Mouse (Mus musculus) erythroblast, embryonic 14.5 days (primary cell): ENCODE measurements around the gene Fpr3.

Experiments
- GATA1 ChIP-seq: IDR thresholded peaks from 2 replicates; pipeline ENCODE4 v1.6.1; 2012; ENCODE audit warnings: low read length, inconsistent platforms, mixed read lengths
- TAL1 ChIP-seq: IDR thresholded peaks from 3 replicates; pipeline ENCODE4 v1.6.1; 2012; ENCODE audit warnings: low read length, inconsistent platforms, mixed read lengths

DNA sequence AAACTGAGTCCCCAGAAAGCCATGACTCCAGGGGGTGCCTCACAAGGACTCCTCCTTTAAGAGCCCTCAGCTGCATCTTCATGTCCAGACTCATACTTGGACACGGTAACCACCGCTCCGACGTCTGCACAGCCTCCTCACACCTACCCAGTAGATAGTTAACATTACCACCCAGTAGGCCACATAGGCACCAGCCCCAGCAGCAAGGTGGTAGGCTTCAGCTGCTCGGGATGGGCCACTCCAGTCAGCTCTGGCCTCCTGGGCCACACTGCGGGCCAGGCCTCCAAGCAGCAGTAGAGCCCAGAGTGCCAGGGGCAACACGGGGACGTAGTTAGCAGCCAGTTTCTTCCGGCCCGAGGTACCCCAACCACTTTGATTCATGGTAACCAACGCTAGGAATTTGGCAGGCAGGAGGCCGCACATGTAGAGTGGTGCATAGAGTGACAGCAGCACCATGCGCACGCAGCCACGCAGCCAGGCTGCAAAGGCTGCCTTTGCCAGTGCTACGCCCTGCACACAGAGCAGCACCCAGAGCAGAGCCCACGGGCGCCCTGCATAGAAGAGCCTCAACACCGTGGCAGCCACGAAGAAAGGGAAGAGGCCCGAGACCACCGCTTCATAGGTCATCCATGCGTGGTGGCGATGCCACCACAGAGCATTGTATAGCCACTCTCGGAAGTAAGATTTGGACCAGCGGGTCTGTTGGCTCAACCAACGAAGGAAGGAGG, 44.0 kb upstream of the Fpr3 start:
- TF ChIP-seq TAL1 (no peak), GATA1 (no peak)
